Mouse (Mus musculus) small intestine, adult 2 months (tissue): ENCODE data around the gene Vps13d.

ENCODE experiments used
- CTCF ChIP-seq: fragments of 200-500 bp; IDR thresholded peaks from 2 replicates; pipeline ENCODE4 v1.5.1; 2012; ENCODE audit warnings: low read depth, mild to moderate bottlenecking, control low read depth, inconsistent platforms, low read length, moderate library complexity, mixed read lengths; ENCODE audit not compliant: insufficient replicate concordance, insufficient read length; ENCODE audit errors: extremely low read depth
- POLR2A ChIP-seq: fragments of 200-500 bp; IDR thresholded peaks from 2 replicates; pipeline ENCODE4 v1.6.1; 2012; ENCODE audit warnings: low read depth, mild to moderate bottlenecking, control low read depth, inconsistent platforms, low read length, moderate library complexity

DNA sequence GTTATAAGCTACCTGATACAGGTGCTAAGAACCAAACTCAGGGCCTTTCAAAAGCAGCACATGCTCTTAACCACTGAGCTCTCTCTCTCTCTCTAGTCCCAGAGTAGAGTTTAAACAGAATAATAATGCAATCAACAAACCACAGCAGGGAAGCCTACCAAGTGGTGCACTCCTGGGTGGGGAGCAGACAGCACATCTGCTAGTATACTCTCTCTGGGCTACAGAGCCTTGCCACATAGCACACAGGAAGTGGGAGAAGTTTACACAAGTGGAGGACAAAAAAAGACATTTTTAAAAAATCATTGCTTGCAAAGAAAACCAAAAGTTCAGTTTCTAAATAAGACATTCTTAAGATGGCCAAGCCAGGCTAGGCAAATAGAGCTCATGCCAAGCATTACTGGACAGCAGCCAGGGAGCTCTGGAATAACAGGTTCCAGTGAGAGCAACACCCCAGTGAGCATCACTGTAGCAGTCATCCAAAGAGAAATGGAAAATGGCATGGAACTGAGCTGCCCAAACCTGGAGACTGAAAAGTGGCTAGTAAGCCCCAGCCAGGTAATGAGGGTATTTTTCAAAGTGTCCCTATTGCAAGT lies 64.8 kb downstream of the Vps13d start:
- TF ChIP-seq CTCF (no peak), POLR2A (no peak)
